Mouse (Mus musculus) E14TG2a.4 (cell line): ENCODE measurements around the gene Chd8.
"Not testable (repeated sequence)": the region's sequence is repeated elsewhere in the genome, so short reads cannot be mapped to it uniquely, and the experiment has no call there.

ENCODE experiments used
- H3K27me3 ChIP-seq: 2 replicates; pipeline ENCODE4 v1.6.1; 2014; ENCODE audit warnings: low read length, control low read depth; ENCODE audit not compliant: insufficient read depth
- H3K36me3 ChIP-seq: 2 replicates; pipeline ENCODE4 v1.6.1; 2014; ENCODE audit warnings: low read length, control low read depth; ENCODE audit not compliant: insufficient read depth
- H3K4me1 ChIP-seq: replicated peaks from 2 replicates; pipeline ENCODE4 v1.6.1; 2014; ENCODE audit warnings: low read depth, low read length, control low read depth
- H3K4me3 ChIP-seq: replicated peaks from 2 replicates; pipeline ENCODE4 v1.5.1; 2014; ENCODE audit warnings: mild to moderate bottlenecking, low read length
- H3K9me3 ChIP-seq: 2 replicates; pipeline ENCODE4 v1.6.1; 2014; ENCODE audit warnings: low read length, control low read depth
- CTCF ChIP-seq: conservative IDR thresholded peaks from 2 replicates; pipeline ENCODE4 v1.5.1; 2014; ENCODE audit warnings: low read length
- NANOG ChIP-seq: IDR thresholded peaks from 2 replicates; pipeline ENCODE4 v1.6.1; 2014; ENCODE audit warnings: borderline replicate concordance, low read length, mixed read lengths
- POU5F1 ChIP-seq: IDR thresholded peaks from 2 replicates; pipeline ENCODE4 v1.6.1; 2014; ENCODE audit warnings: low read length, borderline replicate concordance

Gene Chd8

DNA sequence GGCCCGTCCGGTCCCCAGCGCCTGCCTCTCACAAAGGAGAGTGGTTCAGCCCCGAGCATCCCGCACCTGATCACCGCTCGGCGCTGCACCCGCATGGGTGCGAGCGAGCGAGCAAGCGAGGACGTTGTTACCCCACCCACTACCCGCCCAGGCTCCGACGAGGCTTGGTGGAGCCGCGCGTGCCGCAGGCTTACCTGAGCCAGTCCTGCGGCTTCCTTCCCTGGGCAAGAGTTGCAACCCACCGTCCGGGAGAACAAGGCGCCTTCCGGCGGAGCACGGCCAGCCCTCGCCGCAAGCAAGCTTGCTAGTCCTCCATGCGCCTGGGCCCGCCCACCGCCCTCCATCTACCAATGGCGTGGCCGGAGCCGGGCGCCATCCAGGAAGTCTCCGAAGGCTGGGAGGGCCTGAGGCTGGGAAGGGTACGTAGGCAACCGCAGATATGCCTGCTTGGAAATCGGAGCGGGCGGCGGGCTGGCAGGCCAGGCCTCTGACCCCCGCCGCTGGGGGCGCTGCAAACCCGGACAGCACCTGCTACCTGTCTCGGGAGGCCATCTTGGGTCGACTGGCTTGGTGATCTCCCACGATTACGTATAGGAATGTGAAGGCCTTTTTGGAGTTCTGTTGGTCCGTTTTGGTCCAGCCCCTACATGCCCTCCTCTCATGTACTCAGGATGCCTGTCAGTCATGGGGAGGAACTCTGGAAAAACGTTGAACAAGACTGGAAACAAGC, at the start of gene Chd8:
Gene Chd8 (minus strand): TSS at position 297 of the 730 bp plus-strand sequence.
- Histone ChIP-seq H3K36me3 (peaks cover 7% of the 10 kb centered on the region), H3K4me1 (peaks cover 46% of the 10 kb centered on the region), H3K27me3 (no peaks in the 10 kb centered on the region), H3K9me3 (no peaks in the 10 kb centered on the region), H3K4me3 (peak within 1 kb of the TSS; percentile 95)
- TF ChIP-seq POU5F1 (no peak), CTCF (peak; percentile 8; the same call in 1 of the 2 replicates)

DNA sequence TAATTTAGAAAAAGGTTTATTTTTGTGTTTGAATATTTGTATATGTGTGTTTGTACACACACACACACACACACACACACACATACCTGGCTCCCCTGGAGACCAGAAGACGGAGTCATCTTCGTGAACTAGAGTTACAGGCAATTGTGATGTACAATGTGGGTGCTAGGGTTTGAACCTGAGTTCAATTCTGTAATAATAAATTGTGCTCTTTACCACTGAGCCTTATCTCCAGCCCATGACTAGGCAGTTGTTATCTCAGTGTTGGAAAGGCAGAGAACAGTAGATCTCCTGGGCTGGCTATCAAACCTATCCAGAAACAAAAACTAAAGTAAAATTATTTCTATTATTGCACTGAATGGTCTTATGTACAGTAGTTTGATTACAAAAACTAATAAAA, 48.5 kb upstream of the Chd8 start:
- TF ChIP-seq POU5F1 = no peak
- no peak for TF ChIP-seq CTCF
- H3K36me3 ChIP-seq = peaks cover 13% of the 10 kb centered on the region
- peaks cover 24% of the 10 kb centered on the region for H3K4me1 ChIP-seq
- H3K9me3 ChIP-seq = no peaks in the 10 kb centered on the region
- H3K4me3 ChIP-seq = no peak overlapping the region
- no peaks in the 10 kb centered on the region for H3K27me3 ChIP-seq

- no peaks in the 10 kb centered on the region for H3K9me3 ChIP-seq
- H3K4me1 ChIP-seq = peaks cover 24% of the 10 kb centered on the region
- peak within 1 kb of the TSS; percentile 90 for H3K4me3 ChIP-seq
- no peaks in the 10 kb centered on the region for H3K27me3 ChIP-seq
- no peak for TF ChIP-seq CTCF
- no peak for TF ChIP-seq POU5F1
- TF ChIP-seq NANOG = no peak
- H3K36me3 ChIP-seq = peaks cover 23% of the 10 kb centered on the region
Measured at GRCm38 (mm10) chr14:52304644-52305271, 47.2 kb upstream of the Chd8 start, which contains the start of gene Mettl3. Mettl3 (minus strand) TSS chr14:52305128.

DNA sequence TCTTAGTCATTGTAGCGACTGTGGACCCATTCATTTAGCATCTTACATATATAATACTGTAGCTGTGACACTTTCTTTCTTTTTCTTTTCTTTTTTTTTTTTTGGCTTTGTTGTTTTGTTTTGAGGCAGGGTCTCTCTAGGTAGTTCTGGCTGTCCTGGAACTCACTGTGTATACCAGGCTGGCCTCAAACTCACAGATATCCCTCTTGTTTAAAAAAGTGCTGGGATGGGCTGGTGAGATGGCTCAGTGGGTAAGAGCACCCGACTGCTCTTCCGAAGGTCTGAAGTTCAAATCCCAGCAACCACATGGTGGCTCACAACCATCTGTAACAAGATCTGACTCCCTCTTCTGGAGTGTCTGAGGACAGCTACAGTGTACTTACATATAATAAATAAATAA, 45.9 kb upstream of the Chd8 start:
- not testable (repeated sequence) for H3K9me3 ChIP-seq, H3K27me3 ChIP-seq, H3K4me3 ChIP-seq
- Histone ChIP-seq H3K36me3 (peaks cover 35% of the 10 kb centered on the region), H3K4me1 (peaks cover 24% of the 10 kb centered on the region)

DNA sequence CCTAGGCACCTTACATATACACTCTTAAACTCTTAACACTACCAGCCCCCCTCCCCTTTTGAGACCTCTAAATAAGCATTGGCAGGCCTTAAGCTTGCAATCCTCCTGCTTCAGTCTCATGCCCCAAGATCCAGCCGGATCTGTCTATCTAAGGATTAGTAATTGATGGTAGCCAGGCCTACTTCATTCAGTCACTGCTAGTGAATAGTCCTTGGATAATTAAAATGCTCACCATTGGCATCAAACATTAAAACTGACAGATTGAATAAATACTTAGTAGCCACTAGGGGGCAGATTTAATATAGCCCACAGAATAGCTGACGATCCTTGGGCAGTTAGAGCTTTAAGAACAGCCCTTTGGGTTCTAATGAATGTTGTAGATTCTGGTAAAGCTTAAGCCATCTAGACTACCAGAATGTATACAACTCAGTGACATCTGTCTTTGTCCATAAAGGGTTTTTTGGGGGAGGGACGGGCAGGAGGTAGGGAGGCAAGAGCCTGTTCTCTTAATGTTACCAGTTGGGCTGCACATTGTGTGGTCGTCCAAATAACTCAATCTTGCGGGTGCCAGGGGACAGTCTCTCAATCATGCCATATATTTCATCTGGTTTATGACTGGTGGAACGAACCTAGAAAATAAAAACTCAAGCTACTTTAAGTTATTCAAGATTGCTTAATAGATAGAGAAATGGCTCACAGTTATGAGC, 38.1 kb upstream of the Chd8 start:
- no peak overlapping the region for H3K4me3 ChIP-seq

DNA sequence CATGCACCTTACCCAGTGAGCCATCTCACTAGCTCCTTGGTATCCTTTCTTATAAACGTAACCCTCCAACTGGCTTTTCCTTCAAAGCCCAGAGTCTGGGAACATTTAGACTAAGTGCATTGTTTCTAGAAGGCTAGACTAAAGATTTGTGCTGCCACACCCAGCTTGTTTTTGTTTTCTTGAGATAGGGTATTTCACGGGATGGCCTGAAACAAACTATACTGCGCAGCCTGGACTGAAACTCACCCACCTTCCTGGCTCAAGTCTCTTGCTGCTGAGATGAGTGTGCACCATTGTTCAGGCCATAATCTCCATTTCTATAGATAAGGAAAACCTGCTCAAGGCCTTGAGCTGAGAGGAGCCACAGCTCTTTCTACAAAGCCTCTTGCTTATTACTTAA, 26.6 kb upstream of the Chd8 start:
- TF ChIP-seq NANOG (no peak), POU5F1 (no peak), CTCF (no peak)
- Histone ChIP-seq H3K36me3 (peaks cover 36% of the 10 kb centered on the region), H3K27me3 (no peaks in the 10 kb centered on the region), H3K9me3 (no peaks in the 10 kb centered on the region), H3K4me1 (peaks cover 45% of the 10 kb centered on the region), H3K4me3 (peak overlapping the region; percentile 35)

More for the DNA sequence above, 38.1 kb upstream of the Chd8 start:
- Histone ChIP-seq H3K4me1 (no peaks in the 10 kb centered on the region), H3K9me3 (no peaks in the 10 kb centered on the region), H3K36me3 (peaks cover 98% of the 10 kb centered on the region), H3K27me3 (no peaks in the 10 kb centered on the region)
- TF ChIP-seq NANOG (no peak), CTCF (peak; percentile 62), POU5F1 (no peak)

GRCm38 (mm10) chr14:52283629-52284028, 26.0 kb upstream of the Chd8 start:
- TF ChIP-seq POU5F1 (no peak), NANOG (no peak), CTCF (no peak)
- Histone ChIP-seq H3K27me3 (no peaks in the 10 kb centered on the region), H3K36me3 (peaks cover 32% of the 10 kb centered on the region), H3K4me1 (peaks cover 45% of the 10 kb centered on the region), H3K4me3 (peak overlapping the region; percentile 35), H3K9me3 (no peaks in the 10 kb centered on the region)

- Histone ChIP-seq H3K36me3 (peaks cover 9% of the 10 kb centered on the region), H3K9me3 (no peaks in the 10 kb centered on the region)
- no peak for TF ChIP-seq CTCF
- no peak for TF ChIP-seq POU5F1
- no peak for TF ChIP-seq NANOG
Measured at GRCm38 (mm10) chr14:52279747-52280120, 22.2 kb upstream of the Chd8 start.

More at GRCm38 (mm10) chr14:52279747-52280120, 22.2 kb upstream of the Chd8 start:
- peaks cover 38% of the 10 kb centered on the region for H3K4me1 ChIP-seq
- no peaks in the 10 kb centered on the region for H3K27me3 ChIP-seq
- peak overlapping the region; percentile 95 for H3K4me3 ChIP-seq
